Mouse (Mus musculus) E14TG2a.4 (cell line): ENCODE measurements around the gene Synpo2l.
"Not testable (repeated sequence)": the region's sequence is repeated elsewhere in the genome, so short reads cannot be mapped to it uniquely, and the experiment has no call there.

ENCODE experiments used
- H3K27me3 ChIP-seq: 2 replicates; pipeline ENCODE4 v1.6.1; 2014; ENCODE audit warnings: low read length, control low read depth; ENCODE audit not compliant: insufficient read depth
- H3K36me3 ChIP-seq: 2 replicates; pipeline ENCODE4 v1.6.1; 2014; ENCODE audit warnings: low read length, control low read depth; ENCODE audit not compliant: insufficient read depth
- H3K4me1 ChIP-seq: replicated peaks from 2 replicates; pipeline ENCODE4 v1.6.1; 2014; ENCODE audit warnings: low read depth, low read length, control low read depth
- H3K4me3 ChIP-seq: replicated peaks from 2 replicates; pipeline ENCODE4 v1.5.1; 2014; ENCODE audit warnings: mild to moderate bottlenecking, low read length
- H3K9me3 ChIP-seq: 2 replicates; pipeline ENCODE4 v1.6.1; 2014; ENCODE audit warnings: low read length, control low read depth
- CTCF ChIP-seq: conservative IDR thresholded peaks from 2 replicates; pipeline ENCODE4 v1.5.1; 2014; ENCODE audit warnings: low read length
- NANOG ChIP-seq: IDR thresholded peaks from 2 replicates; pipeline ENCODE4 v1.6.1; 2014; ENCODE audit warnings: borderline replicate concordance, low read length, mixed read lengths
- POU5F1 ChIP-seq: IDR thresholded peaks from 2 replicates; pipeline ENCODE4 v1.6.1; 2014; ENCODE audit warnings: low read length, borderline replicate concordance

The Synpo2l gene

DNA sequence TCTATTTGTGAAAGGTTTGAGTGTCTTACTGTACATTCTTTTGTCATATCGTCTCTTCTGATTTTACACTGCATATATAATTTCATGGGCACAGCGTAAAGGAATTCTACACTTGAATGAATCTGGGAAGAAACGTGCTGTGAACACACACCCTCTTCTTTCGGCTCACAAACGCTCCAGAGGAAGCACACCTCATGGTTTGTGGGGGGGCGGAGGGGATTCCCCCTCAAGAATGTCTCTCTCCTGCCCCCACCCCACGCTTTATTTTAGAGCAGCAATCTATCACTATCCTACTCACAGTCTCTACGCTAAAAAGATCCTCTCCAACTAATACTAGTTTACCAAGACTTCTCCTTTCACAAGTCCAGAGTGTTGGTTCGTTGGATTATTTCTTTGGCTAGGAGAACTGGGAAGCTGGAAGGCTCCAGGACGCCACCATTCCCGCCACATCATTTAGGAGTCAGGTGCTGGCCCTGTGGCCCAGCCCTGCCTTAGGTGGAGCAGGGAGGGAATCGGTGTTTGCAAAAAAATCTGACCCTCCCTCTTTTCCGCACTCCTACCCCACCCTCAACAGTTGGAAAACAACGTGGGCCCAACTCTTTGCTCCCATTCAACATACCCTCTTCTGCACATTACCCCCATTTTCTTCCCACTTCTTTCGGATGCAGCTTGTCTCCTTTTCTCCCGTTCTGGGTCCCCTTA, 28.1 kb downstream of the Synpo2l start:
- Histone ChIP-seq H3K4me3 (peak overlapping the region; percentile 94), H3K36me3 (peaks cover 9% of the 10 kb centered on the region; the same call in 1 of the 2 replicates)

DNA sequence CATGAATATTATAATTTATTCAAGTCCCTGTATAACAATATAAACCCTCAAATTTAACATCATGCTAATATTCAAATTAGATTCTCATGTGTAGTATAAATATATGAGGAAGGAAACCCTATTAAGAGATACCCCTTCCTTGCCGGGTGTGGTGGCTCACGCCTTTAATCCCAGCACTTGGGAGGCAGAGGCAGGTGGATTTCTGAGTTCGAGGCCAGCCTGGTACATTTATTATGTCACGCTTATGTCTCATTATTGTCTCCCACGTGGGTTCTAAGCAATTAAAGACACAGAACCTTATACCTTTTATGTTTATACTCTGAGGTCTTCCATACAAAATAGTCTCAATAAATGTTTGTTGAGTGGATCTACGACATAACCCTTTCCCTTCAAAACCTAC, 29.5 kb downstream of the Synpo2l start:
- peaks cover 9% of the 10 kb centered on the region; the same call in 1 of the 2 replicates for H3K36me3 ChIP-seq

More for the DNA sequence above, 28.1 kb downstream of the Synpo2l start:
- no peak for TF ChIP-seq POU5F1
- no peak for TF ChIP-seq CTCF
- no peak for TF ChIP-seq NANOG
- Histone ChIP-seq H3K9me3 (no peaks in the 10 kb centered on the region), H3K27me3 (no peaks in the 10 kb centered on the region), H3K4me1 (peaks cover 45% of the 10 kb centered on the region)

DNA sequence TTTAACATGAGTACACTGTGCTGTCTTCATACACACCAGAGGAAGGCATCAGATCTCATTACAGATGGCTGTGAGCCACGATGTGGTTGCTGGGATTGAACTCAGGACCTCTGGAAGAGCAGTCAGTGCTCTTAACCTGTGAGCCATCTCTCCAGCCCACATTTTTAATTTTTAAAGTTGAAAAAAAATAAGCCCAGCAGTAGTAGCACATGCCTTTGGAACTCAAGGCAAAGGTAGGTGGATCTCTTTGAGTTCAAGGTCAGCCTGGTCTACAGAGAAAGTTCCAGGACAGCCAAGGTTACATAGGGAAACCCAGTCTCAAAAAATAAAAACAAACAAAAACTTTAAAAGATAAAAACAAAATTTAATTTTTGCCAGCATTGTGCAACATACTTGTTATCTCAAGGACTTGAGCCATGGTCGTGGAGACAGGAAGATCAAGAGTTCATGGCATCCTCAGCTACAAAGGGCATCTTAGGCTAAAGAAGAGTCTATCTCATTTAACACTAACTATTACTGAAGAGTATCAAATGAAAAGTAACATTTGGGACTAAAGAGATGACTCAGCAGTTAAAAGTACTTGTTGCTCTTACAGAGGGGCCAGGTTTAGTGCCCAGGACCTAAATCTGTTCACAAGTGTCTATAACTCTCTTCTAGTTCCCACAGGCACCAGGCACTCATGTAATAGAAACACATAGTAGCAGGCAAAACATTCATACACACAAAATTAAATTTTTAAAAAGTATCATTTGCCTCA, 30.2 kb downstream of the Synpo2l start:
- Histone ChIP-seq H3K4me1 (peaks cover 45% of the 10 kb centered on the region), H3K9me3 (no peaks in the 10 kb centered on the region), H3K27me3 (no peaks in the 10 kb centered on the region), H3K4me3 (no peak overlapping the region), H3K36me3 (0 out of 2 replicates have a peak, but pooled peaks cover 5% of the 10 kb centered on the region)
- no peak for TF ChIP-seq CTCF
- no peak for TF ChIP-seq NANOG
- no peak for TF ChIP-seq POU5F1

More for the DNA sequence above, 29.5 kb downstream of the Synpo2l start:
- Histone ChIP-seq H3K4me1 (peaks cover 45% of the 10 kb centered on the region), H3K4me3 (peak overlapping the region; percentile 94; the same call in 1 of the 2 replicates), H3K9me3 (no peaks in the 10 kb centered on the region), H3K27me3 (no peaks in the 10 kb centered on the region)
- TF ChIP-seq NANOG (no peak), POU5F1 (no peak), CTCF (no peak)

DNA sequence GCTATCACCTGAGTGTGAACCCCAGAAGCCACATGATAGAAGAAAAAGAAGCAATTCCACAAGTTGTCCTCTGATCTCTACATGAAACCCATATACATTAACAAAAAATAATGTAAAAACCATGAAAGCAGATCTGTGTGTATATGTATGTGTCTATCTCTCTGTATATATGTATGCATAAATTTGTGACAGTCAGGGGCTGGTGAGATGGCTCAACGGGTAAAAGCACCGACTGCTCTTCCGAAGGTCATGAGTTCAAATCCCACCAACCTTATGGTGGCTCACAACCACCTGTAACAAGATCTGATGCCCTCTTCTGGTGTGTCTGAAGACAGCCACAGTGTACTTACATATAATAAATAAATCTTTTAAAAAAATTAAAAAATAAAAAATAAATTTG, 31.2 kb downstream of the Synpo2l start:
- H3K27me3 ChIP-seq, H3K36me3 ChIP-seq, H3K9me3 ChIP-seq, H3K4me3 ChIP-seq: not testable (repeated sequence)
- peaks cover 35% of the 10 kb centered on the region for H3K4me1 ChIP-seq

DNA sequence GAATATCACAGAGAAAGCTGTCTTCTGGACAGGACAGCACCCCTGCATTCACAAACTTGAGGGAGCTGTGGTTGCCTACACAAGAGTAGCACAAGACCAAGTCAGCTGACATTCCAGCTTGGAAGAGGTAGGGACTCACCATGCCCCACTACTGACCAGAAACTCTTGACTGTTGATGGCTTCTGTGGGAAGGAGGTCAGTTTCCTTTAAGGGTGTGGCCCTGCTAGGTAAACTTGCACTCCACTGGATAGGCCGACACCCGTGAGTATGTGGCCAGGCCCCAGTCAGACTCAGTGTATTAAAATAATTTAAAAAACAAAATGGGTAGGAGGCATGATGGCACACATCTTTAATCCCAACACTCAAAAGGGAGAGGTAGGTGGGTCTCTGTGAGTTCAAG, 32.6 kb downstream of the Synpo2l start:
- TF ChIP-seq NANOG (no peak), POU5F1 (no peak), CTCF (no peak)
- H3K27me3 ChIP-seq = no peaks in the 10 kb centered on the region
- H3K4me1 ChIP-seq = peaks cover 30% of the 10 kb centered on the region
- H3K4me3 ChIP-seq = no peak overlapping the region
- H3K9me3 ChIP-seq = no peaks in the 10 kb centered on the region
- 0 out of 2 replicates have a peak, but pooled peaks cover 8% of the 10 kb centered on the region for H3K36me3 ChIP-seq

DNA sequence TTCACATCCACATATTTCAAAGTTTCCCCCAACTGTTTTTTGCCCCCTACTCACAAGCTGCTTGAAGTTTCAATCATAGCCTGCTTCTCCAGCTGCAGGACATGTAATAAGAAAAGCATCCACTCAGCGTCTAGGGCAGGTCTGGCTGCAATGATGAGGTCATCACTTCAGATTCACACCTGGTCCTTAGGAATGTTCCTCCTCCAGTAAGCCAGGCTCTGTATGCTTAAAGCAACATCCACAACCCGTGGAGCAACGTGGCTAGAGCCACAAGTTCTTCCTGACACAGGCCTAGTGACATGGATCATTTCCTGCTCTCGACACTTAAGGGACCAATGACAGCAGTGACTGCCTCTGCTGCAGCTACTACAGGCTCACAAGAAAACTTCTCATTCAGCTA, 36.9 kb downstream of the Synpo2l start:
- Histone ChIP-seq H3K4me1 (peaks cover 23% of the 10 kb centered on the region), H3K9me3 (no peaks in the 10 kb centered on the region), H3K36me3 (0 out of 2 replicates have a peak, but pooled peaks cover 8% of the 10 kb centered on the region), H3K4me3 (no peak overlapping the region), H3K27me3 (no peaks in the 10 kb centered on the region)
- TF ChIP-seq POU5F1 (no peak), NANOG (no peak), CTCF (no peak)

DNA sequence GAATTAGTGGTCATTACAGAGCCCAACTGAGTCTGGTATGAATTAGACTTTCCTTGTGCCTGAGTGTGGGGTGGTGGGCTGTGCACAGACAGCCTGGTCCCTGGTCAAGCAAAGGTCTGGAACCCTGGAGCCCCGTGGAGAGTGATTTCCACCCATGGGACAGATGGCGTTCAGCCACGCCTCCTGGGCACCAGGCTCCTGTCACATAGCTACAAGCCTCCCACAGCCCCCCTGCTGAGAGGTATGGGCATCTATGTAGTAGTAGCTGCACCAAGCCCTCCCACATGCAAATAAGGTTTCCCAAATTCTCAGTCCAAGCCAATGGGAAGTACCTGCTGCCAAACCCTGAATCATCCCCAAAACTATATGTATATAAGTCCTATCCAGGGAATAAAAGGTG, 41.2 kb downstream of the Synpo2l start:
- no peak overlapping the region for H3K4me3 ChIP-seq
- TF ChIP-seq POU5F1 (no peak), NANOG (no peak), CTCF (no peak)
- peaks cover 22% of the 10 kb centered on the region for H3K4me1 ChIP-seq
- H3K27me3 ChIP-seq = no peaks in the 10 kb centered on the region
- H3K36me3 ChIP-seq = 0 out of 2 replicates have a peak, but pooled peaks cover 4% of the 10 kb centered on the region
- no peaks in the 10 kb centered on the region for H3K9me3 ChIP-seq

DNA sequence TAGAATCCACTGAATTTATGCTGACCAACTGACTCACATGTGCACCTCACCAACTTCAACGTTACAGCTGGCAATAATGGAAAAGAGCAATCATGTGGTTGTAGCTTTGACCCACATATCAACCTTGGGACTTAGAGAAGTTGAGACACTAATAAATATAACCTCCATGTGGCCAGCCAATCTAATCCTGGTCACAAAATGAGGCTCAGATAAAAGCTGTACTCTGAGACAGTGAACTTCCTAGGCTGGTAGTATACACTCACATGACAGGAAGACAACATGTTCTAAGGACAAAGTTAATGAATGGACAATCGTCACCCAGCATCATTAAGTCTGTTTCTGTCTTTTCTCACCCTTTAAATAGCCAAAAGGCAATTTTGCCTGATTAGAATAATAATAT, 41.7 kb downstream of the Synpo2l start:
- H3K4me1 ChIP-seq = peaks cover 22% of the 10 kb centered on the region
- H3K27me3 ChIP-seq = no peaks in the 10 kb centered on the region
- H3K4me3 ChIP-seq = no peak overlapping the region
- TF ChIP-seq CTCF (no peak), NANOG (no peak), POU5F1 (no peak)
- 0 out of 2 replicates have a peak, but pooled peaks cover 4% of the 10 kb centered on the region for H3K36me3 ChIP-seq
- no peaks in the 10 kb centered on the region for H3K9me3 ChIP-seq

DNA sequence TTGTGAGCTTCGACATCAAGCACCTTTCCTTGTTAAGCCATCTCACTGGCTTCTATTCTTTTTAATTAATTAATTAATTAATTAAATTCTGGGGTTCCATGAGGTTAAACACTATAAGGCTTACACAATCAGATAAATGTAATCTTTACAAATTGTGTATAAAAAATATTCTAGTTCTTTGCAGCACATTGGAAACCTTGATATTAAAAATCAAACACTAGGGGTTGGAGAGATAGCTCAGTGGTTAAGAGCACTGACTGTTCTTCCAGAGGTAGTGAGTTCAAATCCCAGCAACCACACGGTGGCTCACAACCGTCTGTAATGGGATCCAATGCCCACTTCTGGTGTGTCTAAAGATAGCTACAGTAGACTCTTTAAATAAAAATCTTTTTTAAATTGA, 45.2 kb downstream of the Synpo2l start:
- Histone ChIP-seq H3K9me3 (no peaks in the 10 kb centered on the region), H3K4me1 (peaks cover 34% of the 10 kb centered on the region), H3K36me3 (peaks cover 3% of the 10 kb centered on the region; the same call in 1 of the 2 replicates), H3K4me3 (no peak overlapping the region), H3K27me3 (no peaks in the 10 kb centered on the region)
- no peak for TF ChIP-seq POU5F1
